Mouse (Mus musculus) heart, embryonic 10.5 days (tissue): ENCODE measurements at regions not wholly inside any gene's neighbourhood (a gene's known extent, or its start where the extent isn't known, plus 50 kb on each side); places are given as distances from the start of the nearest gene placed in this dataset.

ENCODE experiments used
- DNase-seq: peaks from one replicate; pipeline ENCODE4 v3.0.0-alpha.2; 2017; ENCODE audit warnings: low spot score
- H3K27ac ChIP-seq: fragments of 300-500 bp; sonication (generic); 2 replicates; pipeline ENCODE4 v1.5.1; 2016; ENCODE audit warnings: mild to moderate bottlenecking
- H3K27me3 ChIP-seq: fragments of 300-500 bp; sonication (generic); 2 replicates; pipeline ENCODE4 v1.6.1; 2016; ENCODE audit warnings: mild to moderate bottlenecking; ENCODE audit not compliant: poor library complexity, insufficient read depth, severe bottlenecking
- H3K36me3 ChIP-seq: fragments of 300-500 bp; sonication (generic); 2 replicates; pipeline ENCODE4 v1.6.1; 2016; ENCODE audit warnings: mild to moderate bottlenecking, moderate library complexity
- H3K4me1 ChIP-seq: fragments of 300-500 bp; sonication (generic); 2 replicates; pipeline ENCODE4 v1.6.1; 2016; ENCODE audit warnings: mild to moderate bottlenecking
- H3K4me3 ChIP-seq: fragments of 300-500 bp; sonication (generic); 2 replicates; pipeline ENCODE4 v1.5.1; 2016; ENCODE audit warnings: mild to moderate bottlenecking, moderate library complexity
- H3K9me3 ChIP-seq: fragments of 300-500 bp; sonication (generic); 2 replicates; pipeline ENCODE4 v1.6.1; 2016; ENCODE audit warnings: mild to moderate bottlenecking, moderate library complexity
- WGBS: fragments of 180-500 bp; shearing (Covaris S2); methylation state at CpG from one replicate; pipeline ENCODE4 v1.1.7; 2016; 5-methylcytosine and 5-hydroxymethylcytosine counted together

DNA sequence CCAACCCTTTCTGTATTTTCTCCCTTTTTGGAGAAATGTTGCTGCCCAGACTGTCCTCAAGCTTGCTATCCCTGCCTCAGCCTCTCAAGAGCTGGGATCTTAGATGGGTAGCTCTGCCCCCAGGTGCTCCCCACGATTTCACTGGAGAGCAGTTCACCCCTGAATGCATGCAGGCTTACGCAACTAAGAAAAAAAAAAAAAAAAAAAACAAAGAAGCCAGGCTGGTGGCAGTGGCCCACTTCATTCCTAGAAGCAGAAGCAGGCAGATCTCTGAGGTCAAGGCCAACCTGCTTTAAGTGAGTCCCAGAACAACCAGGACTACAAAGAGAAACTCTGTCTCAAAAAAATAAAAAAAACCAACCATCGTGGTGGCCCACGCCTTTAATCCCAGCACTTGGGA lies 51.2 kb upstream of the Fbxo11 start:
- Histone ChIP-seq H3K4me1 (no peaks in the 10 kb centered on the region), H3K9me3 (no peaks in the 10 kb centered on the region), H3K36me3 (no peaks in the 10 kb centered on the region), H3K27ac (no peak overlapping the region), H3K27me3 (no peaks in the 10 kb centered on the region), H3K4me3 (no peak overlapping the region)
- 86% methylated on average over 4 of the region's 4 CpGs for WGBS
- no peak for DNase-seq

DNA sequence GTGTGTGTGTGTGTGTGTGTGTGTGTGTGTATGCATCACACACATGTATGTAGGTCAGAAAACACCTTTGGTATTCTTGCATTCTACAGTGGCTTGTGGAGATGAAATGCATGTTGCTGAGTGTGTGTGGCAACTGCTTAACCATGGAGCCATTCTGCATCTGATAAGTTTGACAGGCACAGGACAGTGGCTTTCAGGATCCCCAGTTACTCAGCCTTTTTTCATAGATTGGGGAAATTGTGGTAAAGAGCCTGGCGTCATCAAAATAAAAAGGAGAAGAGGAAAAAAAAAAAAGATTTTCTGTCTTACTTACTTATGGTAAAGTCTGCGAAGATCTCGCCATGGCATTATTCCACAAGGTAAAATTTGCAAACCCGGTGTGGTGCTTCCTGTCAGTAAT lies 53.6 kb upstream of the Fbxo11 start:
- Histone ChIP-seq H3K36me3 (no peaks in the 10 kb centered on the region), H3K4me3 (no peak overlapping the region), H3K27me3 (no peaks in the 10 kb centered on the region), H3K4me1 (no peaks in the 10 kb centered on the region), H3K27ac (no peak overlapping the region), H3K9me3 (no peaks in the 10 kb centered on the region)
- WGBS: 85% methylated on average over 4 of the region's 4 CpGs
- no peak for DNase-seq

DNA sequence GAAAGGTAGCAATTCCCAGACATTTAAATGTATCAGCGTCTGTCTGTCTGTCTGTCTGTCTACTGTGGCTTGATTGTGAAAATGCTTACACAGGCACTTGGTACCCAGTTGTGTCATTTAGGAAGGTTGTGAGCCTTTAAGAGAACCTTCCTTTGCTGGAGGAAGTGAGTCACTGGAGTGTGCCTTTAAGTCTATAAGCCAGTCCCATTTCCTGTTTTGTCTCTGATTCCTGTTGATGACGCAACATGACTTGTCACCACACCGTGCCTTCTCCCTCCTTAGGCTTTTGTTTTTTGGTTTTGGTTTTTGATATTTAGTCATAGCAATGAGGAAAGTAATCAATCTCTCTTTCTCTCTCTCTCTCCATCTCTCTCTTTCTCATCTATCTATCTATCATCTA lies 58.6 kb upstream of the Fbxo11 start:
- Histone ChIP-seq H3K27ac (no peak overlapping the region), H3K36me3 (no peaks in the 10 kb centered on the region), H3K4me3 (no peak overlapping the region), H3K9me3 (no peaks in the 10 kb centered on the region), H3K27me3 (no peaks in the 10 kb centered on the region), H3K4me1 (peaks cover 5% of the 10 kb centered on the region; the same call in 1 of the 2 replicates)
- DNase-seq: no peak
- 82% methylated on average over 3 of the region's 3 CpGs for WGBS

DNA sequence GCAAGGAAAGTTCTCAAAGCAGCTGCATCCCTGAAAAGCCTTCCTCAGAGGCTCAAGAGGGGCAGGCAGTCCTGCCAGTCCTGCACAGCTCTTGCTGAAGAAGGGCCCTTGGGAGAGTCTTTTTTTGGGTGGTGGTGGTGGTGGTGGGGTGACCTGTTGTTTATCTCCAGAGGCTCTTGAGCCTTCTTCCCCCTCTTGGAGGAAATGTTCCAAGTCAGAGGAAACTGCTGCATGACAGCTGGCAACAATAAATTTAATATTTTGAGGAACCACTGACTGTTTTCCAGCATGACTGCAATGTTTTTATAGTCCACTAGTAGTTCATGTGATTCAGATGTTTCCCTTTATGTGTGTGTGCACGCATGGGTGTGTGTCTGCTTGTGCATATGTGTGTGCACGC lies 62.0 kb upstream of the Fbxo11 start:
- Histone ChIP-seq H3K27ac (no peak overlapping the region), H3K9me3 (no peaks in the 10 kb centered on the region), H3K27me3 (no peaks in the 10 kb centered on the region), H3K4me3 (no peak overlapping the region), H3K4me1 (peaks cover 5% of the 10 kb centered on the region; the same call in 1 of the 2 replicates), H3K36me3 (no peaks in the 10 kb centered on the region)
- 87% methylated on average over 2 of the region's 2 CpGs for WGBS
- no peak for DNase-seq

DNA sequence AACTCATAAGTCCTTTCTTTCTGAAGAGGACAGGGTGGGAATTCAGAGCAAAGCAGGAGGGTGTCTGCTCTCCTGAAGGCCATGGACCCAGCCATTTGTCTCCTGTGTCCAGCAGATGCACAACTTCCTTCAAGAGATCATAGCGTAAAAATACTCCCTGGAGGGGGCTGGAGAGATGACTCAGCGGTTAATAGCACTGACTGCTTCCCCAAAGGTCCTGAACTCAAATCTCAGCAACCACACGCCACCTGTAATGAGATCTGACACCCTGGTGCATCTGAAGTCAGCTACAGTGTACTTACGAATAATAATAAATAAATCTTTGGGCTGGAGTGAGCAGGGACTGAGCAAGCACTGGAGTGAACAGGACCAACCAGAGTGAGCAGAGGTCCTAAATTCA lies 66.2 kb upstream of the Fbxo11 start:
- WGBS: 74% methylated on average over 4 of the region's 4 CpGs
- Histone ChIP-seq H3K4me3 (no peak overlapping the region), H3K36me3 (no peaks in the 10 kb centered on the region), H3K9me3 (no peaks in the 10 kb centered on the region), H3K27ac (no peak overlapping the region), H3K4me1 (peaks cover 5% of the 10 kb centered on the region; the same call in 1 of the 2 replicates), H3K27me3 (no peaks in the 10 kb centered on the region)
- DNase-seq: no peak

DNA sequence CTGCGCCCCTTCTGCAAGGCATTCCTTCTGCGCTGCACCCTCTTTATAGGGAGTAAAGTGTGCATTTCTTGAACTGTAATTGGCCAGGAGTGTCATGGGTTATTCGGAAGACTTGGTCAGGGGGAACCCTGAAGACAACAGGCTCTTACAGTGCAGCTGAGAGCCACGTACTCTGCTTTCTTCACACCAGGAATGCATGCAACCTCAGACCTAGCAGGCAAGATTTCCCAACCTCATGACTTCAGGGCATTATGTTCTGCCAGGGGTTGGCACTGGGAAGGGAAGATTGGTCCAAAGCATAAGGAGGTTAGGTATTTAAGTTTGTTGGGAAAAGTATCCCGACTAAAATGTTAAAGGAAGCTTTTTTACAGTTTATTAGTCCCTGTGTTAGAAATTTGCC lies 66.9 kb upstream of the Fbxo11 start:
- H3K9me3 ChIP-seq: no peaks in the 10 kb centered on the region
- DNase-seq: no peak
- WGBS: 86% methylated on average over 5 of the region's 5 CpGs
- no peaks in the 10 kb centered on the region for H3K27me3 ChIP-seq
- no peak overlapping the region for H3K4me3 ChIP-seq
- H3K27ac ChIP-seq: no peak overlapping the region
- H3K4me1 ChIP-seq: peaks cover 1% of the 10 kb centered on the region; the same call in 1 of the 2 replicates
- no peaks in the 10 kb centered on the region for H3K36me3 ChIP-seq

DNA sequence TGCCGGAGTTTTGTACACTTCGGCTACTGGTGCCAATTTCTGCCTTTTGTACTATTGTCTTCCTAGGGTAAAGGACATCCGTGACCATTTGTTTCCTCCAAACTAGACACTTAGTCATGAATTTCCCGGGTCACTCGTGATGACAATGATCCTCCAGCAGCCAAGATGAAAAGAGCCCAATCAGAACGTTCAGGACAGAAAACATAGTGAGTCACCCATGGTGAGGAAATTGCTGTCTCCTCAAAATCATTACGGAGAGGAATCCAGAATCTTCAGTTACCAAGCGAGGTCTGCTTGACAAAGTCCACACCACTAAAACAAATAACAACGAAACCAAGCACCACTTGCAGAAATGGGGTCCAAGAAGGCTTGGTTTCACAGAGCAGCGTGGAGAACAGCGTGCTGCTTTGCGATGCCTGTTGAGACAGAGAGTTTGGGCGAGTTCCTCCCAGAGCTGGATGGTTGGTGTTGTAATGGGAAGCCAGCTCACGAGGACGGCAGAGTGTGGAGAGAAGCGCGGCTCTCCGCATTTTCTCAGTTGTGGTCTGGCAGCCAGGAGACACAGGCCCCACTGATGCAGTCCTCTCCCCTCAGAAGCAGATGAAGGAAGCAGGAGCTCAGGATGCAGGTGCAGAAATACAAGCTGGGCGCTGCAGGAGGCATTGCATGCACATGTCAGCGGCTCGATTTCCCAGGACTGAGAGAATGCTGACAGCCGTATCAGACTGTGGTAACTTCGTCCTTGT lies 67.7 kb upstream of the Fbxo11 start:
- Histone ChIP-seq H3K36me3 (no peaks in the 10 kb centered on the region), H3K9me3 (no peaks in the 10 kb centered on the region), H3K27ac (no peak overlapping the region), H3K27me3 (no peaks in the 10 kb centered on the region), H3K4me1 (no peaks in the 10 kb centered on the region), H3K4me3 (no peak overlapping the region)
- no peak for DNase-seq
- 69% methylated on average over 23 of the region's 23 CpGs for whole genome bisulfite sequencing

DNA sequence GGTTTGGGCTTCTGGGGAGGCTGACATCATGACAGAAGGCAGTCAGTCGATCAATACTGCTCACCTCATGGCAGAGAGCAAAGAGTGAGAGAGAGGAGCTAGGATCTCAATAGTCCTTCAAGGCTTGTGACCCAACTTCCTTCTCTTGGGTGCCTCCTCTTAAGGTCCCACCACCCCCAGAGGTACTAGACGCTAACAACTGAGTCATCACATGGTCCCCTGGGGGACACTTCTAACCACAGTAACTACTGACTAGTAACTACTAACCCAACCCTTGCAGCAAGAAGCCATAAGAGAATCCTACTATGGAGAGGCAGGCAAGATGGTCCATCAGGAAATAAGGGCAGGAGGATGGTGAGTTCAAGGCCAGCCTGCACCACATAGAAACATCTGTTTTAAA lies 69.5 kb upstream of the Fbxo11 start:
- H3K9me3 ChIP-seq: no peaks in the 10 kb centered on the region
- no peaks in the 10 kb centered on the region for H3K4me1 ChIP-seq
- no peak overlapping the region for H3K27ac ChIP-seq
- no peaks in the 10 kb centered on the region for H3K27me3 ChIP-seq
- no peaks in the 10 kb centered on the region for H3K36me3 ChIP-seq
- no peak overlapping the region for H3K4me3 ChIP-seq
- WGBS: 86% methylated on average over 2 of the region's 2 CpGs
- no peak for DNase-seq

DNA sequence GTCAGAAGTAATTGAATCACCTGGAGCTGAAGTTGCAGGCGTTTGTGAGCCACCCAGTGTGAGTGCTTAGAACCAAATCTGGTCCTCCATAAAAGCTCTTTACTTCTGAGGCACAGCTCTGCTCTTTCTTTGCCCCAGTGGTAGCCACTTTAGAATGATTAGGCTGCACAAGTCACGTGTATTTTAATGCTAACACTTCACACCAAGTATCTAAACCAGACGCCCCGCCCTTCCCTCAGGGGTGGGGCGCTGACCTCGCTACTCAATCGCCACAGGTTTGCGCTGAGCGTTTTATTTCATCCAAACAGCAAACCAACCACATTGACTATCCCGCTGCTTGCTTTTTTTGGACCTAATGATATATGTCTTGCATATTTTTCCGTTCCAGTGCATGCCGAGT lies 76.4 kb upstream of the Fbxo11 start:
- DNase-seq: no peak
- Histone ChIP-seq H3K4me1 (no peaks in the 10 kb centered on the region), H3K27me3 (no peaks in the 10 kb centered on the region), H3K9me3 (no peaks in the 10 kb centered on the region), H3K36me3 (no peaks in the 10 kb centered on the region), H3K27ac (no peak overlapping the region), H3K4me3 (peak overlapping the region; percentile 10; the same call in 1 of the 2 replicates)
- 30% methylated on average over 12 of the region's 12 CpGs for WGBS

DNA sequence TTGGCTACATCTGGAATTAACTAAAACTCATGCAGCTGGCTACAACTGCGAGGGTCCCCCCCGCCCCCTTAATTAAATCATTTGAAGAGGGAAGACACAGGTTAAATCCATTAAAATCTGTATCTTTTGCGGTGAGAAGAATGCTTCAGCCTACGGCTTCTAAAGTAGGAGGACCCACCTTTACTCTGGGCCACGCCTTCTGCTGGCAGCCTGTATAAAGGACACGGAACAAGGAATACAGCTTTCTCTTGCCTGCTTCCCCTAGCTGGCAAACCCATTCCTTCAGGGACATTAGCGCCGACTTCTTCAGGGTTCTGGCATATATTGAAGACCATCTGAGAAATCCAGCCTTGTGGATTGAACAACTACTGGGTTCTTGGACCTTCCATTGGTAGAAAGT lies 76.9 kb upstream of the Fbxo11 start:
- 42% methylated on average over 8 of the region's 8 CpGs for WGBS
- Histone ChIP-seq H3K4me3 (peak overlapping the region; percentile 10; the same call in 1 of the 2 replicates), H3K4me1 (no peaks in the 10 kb centered on the region), H3K36me3 (no peaks in the 10 kb centered on the region), H3K27ac (no peak overlapping the region), H3K27me3 (no peaks in the 10 kb centered on the region), H3K9me3 (no peaks in the 10 kb centered on the region)
- DNase-seq: no peak

DNA sequence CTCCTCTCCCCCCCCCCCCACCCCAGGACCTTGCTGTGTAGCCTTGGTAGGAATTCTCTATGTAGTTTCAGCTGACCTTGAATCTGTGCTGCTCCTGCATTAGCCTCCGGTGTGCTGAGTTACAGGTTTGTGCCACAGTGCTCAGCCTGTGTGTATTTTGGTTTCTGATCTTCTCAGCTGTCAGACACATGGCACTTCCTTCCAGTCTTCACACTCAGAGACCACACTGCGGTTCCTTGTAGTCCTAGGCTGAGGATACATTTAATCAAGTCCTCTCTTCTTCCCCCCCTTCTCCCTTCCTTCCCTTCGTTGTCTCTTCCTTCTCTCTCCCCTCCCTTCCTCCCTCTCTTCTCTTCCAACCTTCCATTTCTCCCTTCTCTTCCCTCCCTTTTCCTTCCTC lies 77.7 kb upstream of the Fbxo11 start:
- no peaks in the 10 kb centered on the region for H3K36me3 ChIP-seq
- no peak overlapping the region for H3K4me3 ChIP-seq
- H3K27ac ChIP-seq: no peak overlapping the region
- WGBS: 73% methylated on average over 3 of the region's 3 CpGs
- no peaks in the 10 kb centered on the region for H3K9me3 ChIP-seq
- DNase-seq: no peak
- H3K27me3 ChIP-seq: no peaks in the 10 kb centered on the region
- H3K4me1 ChIP-seq: no peaks in the 10 kb centered on the region

DNA sequence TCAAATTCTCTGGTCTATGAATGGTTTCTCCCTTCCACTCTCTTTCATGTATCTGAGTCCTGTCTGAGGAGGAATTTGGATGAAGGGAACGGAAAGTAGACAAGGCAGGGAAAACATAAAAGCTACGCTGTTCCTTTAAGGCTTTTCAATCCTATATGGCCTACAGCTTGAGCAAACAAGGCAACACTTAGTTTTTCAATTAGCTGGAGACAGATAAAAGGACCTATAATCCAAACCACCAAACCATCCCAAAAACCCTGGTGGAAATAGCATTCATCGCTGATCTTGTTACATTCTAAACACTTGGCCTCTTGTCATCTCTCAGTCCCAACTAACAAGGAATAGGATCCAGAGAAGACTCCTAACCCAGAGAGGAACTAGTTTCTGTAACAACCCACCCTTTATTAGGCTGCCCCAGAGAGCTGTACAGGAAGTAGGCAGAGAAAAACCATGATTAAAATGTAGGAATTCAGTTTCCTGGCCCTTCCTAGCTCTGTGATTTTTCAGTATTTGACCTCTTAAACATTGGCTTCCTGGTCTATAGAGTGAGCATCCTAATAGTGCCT lies 78.4 kb upstream of the Fbxo11 start:
- Histone ChIP-seq H3K36me3 (no peaks in the 10 kb centered on the region), H3K9me3 (no peaks in the 10 kb centered on the region), H3K4me1 (no peaks in the 10 kb centered on the region), H3K27ac (no peak overlapping the region), H3K4me3 (no peak overlapping the region), H3K27me3 (no peaks in the 10 kb centered on the region)
- 86% methylated on average over 3 of the region's 3 CpGs for WGBS
- no peak for DNase-seq

DNA sequence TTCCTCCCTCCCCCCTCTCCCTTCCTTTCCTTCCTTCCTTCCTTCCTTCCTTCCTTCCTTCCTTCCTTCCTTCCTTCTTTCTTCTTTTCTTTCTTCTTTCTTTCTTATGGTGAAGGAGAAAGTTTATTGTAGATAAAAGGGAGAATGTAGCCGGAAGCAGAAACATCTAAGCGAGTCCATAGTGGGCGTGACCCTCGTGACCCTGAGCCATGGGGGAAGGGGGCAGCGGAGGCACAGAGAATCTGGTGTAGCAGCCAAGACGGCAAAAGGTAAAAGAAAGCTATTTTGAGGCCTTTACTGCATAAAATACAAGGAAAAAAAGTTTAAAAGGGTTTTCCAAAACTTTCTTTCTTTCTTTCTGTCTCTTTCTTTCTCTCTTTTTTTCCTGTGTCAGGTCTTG lies 93.5 kb upstream of the Fbxo11 start:
- WGBS: 24% methylated on average over 6 of the region's 6 CpGs

More for the DNA sequence above, 93.5 kb upstream of the Fbxo11 start:
- no peak overlapping the region for H3K4me3 ChIP-seq
- no peak for DNase-seq
- no peaks in the 10 kb centered on the region for H3K9me3 ChIP-seq
- H3K27me3 ChIP-seq: 0 out of 2 replicates have a peak, but pooled peaks cover 4% of the 10 kb centered on the region
- no peak overlapping the region for H3K27ac ChIP-seq
- peaks cover 9% of the 10 kb centered on the region; the same call in 1 of the 2 replicates for H3K4me1 ChIP-seq
- no peaks in the 10 kb centered on the region for H3K36me3 ChIP-seq
